Mouse (Mus musculus) kidney, adult 2 months (tissue): ENCODE data around the gene Eme2.
"Not testable (repeated sequence)": the region's sequence is repeated elsewhere in the genome, so short reads cannot be mapped to it uniquely, and the experiment has no call there.

Experiments used
- CTCF ChIP-seq: fragments of 200-500 bp; conservative IDR thresholded peaks from 2 replicates; pipeline ENCODE4 v1.5.1; 2011; ENCODE audit warnings: low read depth, mild to moderate bottlenecking, control low read depth, low read length, moderate library complexity, mixed read lengths; ENCODE audit not compliant: insufficient read depth, insufficient read length
- POLR2A ChIP-seq: fragments of 200-500 bp; IDR thresholded peaks from one replicate; pipeline ENCODE4 v1.6.1; 2011; ENCODE audit warnings: low read depth, low read length, control low read depth

DNA sequence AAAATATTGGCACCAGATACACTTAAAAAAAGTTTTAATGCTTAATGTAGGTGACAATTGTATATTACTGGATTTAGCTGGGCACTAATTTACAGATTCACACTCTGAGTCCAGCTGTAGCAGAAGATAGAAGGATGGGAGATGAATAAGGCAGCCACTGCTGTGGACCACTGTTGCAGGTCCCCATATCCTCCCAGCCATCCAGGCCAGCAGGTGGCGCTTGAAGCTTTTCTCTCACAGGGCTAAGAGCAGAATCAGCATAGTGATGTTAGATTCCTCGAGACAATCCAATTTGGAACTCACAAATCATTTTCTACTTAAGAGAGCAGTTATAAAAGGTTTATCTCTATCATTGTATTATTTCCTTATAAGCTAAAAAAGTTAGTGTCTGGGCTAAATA, 47.6 kb upstream of the Eme2 start:
- not testable (repeated sequence) for TF ChIP-seq POLR2A
- peak; percentile 57 for TF ChIP-seq CTCF
